Mouse (Mus musculus) heart, postnatal 0 days (tissue): ENCODE measurements around the gene Rab4a. TPM values are rescaled to one million over a fixed set of nuclear protein-coding genes. Genes with fewer than 3 reads are reported as not detected.

ENCODE experiments used
- ATAC-seq: fragments of 200-750 bp; cut with Nextera tagmentation; 2 replicates; pipeline ENCODE4 v1.8.0; 2017; ENCODE audit warnings: low read depth, moderate number of reproducible peaks, moderate library complexity; ENCODE audit not compliant: insufficient read depth
- DNase-seq: peaks from one replicate; pipeline ENCODE4 v3.0.0-alpha.2; 2016; ENCODE audit warnings: low spot score
- H3K27ac ChIP-seq: fragments of 300-500 bp; sonication (generic); 2 replicates; pipeline ENCODE4 v1.5.1; 2014; ENCODE audit warnings: low read depth, mild to moderate bottlenecking
- H3K27me3 ChIP-seq: fragments of 300-500 bp; sonication (generic); 2 replicates; pipeline ENCODE4 v1.6.1; 2014; ENCODE audit warnings: low read length, mixed read lengths; ENCODE audit not compliant: control insufficient read depth, insufficient read depth
- H3K36me3 ChIP-seq: fragments of 300-500 bp; sonication (generic); replicated peaks from 2 replicates; pipeline ENCODE4 v1.6.1; 2014; ENCODE audit warnings: low read length, mixed read lengths; ENCODE audit not compliant: control insufficient read depth, insufficient read depth
- H3K4me1 ChIP-seq: fragments of 300-500 bp; sonication (generic); 2 replicates; pipeline ENCODE4 v1.6.1; 2014; ENCODE audit warnings: antibody characterized with exemption; ENCODE audit not compliant: control insufficient read depth, insufficient read depth
- H3K4me2 ChIP-seq: fragments of 300-500 bp; sonication (generic); 2 replicates; pipeline ENCODE4 v1.6.1; 2014; ENCODE audit warnings: low read depth, mild to moderate bottlenecking, low read length, moderate library complexity
- H3K4me3 ChIP-seq: fragments of 300-500 bp; sonication (generic); 2 replicates; pipeline ENCODE4 v1.5.1; 2014; ENCODE audit warnings: low read depth, low read length
- H3K9ac ChIP-seq: fragments of 300-500 bp; sonication (generic); replicated peaks from 2 replicates; pipeline ENCODE4 v1.6.1; 2014; ENCODE audit warnings: low read depth, low read length, mixed read lengths
- H3K9me3 ChIP-seq: fragments of 300-500 bp; sonication (generic); replicated peaks from 2 replicates; pipeline ENCODE4 v1.6.1; 2016; ENCODE audit warnings: low read length; ENCODE audit not compliant: control insufficient read depth
- CTCF ChIP-seq: IDR thresholded peaks from 2 replicates; pipeline ENCODE4 v1.5.1; 2016; ENCODE audit warnings: antibody characterized with exemption, control low read depth, low read depth
- EP300 ChIP-seq: IDR thresholded peaks from 2 replicates; pipeline ENCODE4 v1.6.1; 2016; ENCODE audit warnings: antibody characterized with exemption, low read depth
- WGBS: fragments of 180-500 bp; shearing (Covaris S2); extraction: QIAGEN DNeasy Blood & Tissue Kit; methylation state at CpG from one replicate; pipeline ENCODE4 v1.1.7; 2014; 5-methylcytosine and 5-hydroxymethylcytosine counted together
- polyA plus RNA-seq: library from polyadenylated mRNA; unstranded; fragments of >200 nt; fragmentation: Nextera tagmentation; extraction: Ambion mirVana; gene quantifications from 2 replicates; pipeline ENCODE4 v1.2.1, GENCODE M21; 2015
- total RNA-seq: library from RNA; depleted of rRNA; stranded (reverse); fragments of >200 nt; gene quantifications from 2 replicates; pipeline ENCODE4 v1.2.3, GENCODE M21; 2014; ENCODE audit warnings: low replicate concordance

The Rab4a gene
- total and polyA plus RNA-seq, 2 experiments from 2014 or later, result 13.7 to 30.1 TPM

DNA sequence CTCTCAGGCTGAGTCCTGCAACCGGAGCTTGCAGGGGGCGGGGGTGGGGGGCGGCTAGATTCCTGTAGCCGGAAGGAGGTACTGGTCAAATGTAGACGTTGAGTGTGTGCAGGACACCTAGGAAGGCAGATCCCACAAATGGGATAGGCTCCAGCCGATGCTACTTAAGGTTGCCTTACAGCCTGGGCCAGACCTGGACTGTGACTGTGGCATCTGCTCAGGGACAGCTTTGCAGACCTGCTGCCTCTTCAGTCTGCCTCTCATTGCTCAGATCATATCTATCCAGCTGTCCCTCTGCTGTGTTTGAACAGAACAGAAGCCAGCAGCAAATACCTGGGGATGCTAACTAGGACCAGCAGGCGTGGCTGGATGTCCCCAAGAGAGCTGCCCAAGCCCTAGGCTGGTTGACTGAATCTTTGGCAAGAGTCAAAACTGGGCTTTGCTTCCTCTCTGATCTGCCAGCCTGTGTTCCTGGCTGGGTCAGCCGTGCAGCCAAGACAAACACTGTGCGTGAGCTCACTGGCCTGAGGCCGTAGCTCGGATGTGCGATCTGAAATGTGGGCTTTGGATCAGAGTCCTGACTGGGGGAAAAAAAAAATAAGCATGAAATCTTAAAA lies 44.4 kb upstream of the Rab4a start:
- H3K4me3 ChIP-seq, result no peak overlapping the region
- 55% methylated on average over 12 of the region's 12 CpGs for WGBS
- H3K27me3 ChIP-seq, result 0 out of 2 replicates have a peak, but pooled peaks cover 11% of the 10 kb centered on the region
- DNase-seq (no peak), ATAC-seq (peak; percentile 44)
- H3K4me1 ChIP-seq, result no peaks in the 10 kb centered on the region; the same call in none of the 2 replicates
- no peak for TF ChIP-seq CTCF
- no peak for TF ChIP-seq EP300
- H3K27ac ChIP-seq, result peak overlapping the region; percentile 30; the same call in 1 of the 2 replicates
- H3K9me3 ChIP-seq, result no peaks in the 10 kb centered on the region
- H3K4me2 ChIP-seq, result no peak overlapping the region
- H3K9ac ChIP-seq, result no peak overlapping the region
- H3K36me3 ChIP-seq, result no peaks in the 10 kb centered on the region

DNA sequence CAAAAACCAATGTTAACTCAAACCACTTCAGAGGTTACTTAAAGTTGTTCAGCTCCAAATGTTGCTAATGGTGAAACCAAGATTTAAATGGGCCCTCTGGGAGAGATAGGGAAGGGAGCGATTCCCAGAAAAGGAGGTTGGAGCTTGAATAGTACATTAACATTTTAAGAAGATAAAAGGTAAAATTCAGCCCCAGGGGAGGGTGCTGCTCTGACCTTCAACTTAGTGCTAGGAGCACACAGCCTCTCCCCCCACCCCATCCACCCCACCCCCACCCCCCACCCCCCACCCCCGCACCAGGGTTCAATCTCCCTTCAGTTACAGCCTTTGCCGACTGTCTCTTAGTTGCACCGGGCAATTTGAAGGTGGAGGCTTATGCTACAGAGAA lies 43.9 kb upstream of the Rab4a start:
- Histone ChIP-seq H3K9me3 (no peaks in the 10 kb centered on the region), H3K27ac (peak overlapping the region; percentile 36), H3K9ac (no peak overlapping the region), H3K27me3 (0 out of 2 replicates have a peak, but pooled peaks cover 11% of the 10 kb centered on the region), H3K36me3 (no peaks in the 10 kb centered on the region), H3K4me1 (no peaks in the 10 kb centered on the region; the same call in none of the 2 replicates), H3K4me2 (no peak overlapping the region), H3K4me3 (no peak overlapping the region)
- DNase-seq, result no peak
- 35% methylated on average over 4 of the region's 4 CpGs for WGBS
- TF ChIP-seq EP300 (no peak), CTCF (no peak)
- no peak for ATAC-seq

DNA sequence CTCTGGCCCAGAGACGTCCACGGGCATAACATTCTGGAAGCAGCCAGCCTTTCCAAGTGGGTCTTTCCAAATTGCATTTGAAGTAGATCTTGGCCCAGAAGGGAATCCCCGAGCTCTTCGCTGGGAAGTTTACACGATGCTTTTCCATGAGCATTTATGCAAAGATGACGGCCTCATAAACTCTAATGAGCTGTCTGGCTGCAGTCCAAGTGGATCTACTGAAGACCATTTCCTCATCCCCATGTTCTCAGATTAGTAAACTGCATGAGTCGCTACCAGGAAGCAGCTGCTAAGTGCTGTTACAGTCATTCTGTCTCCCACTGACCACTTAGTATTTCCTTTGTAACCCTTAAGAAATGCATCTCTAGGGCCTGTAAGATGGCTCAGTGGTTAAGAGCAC lies 42.4 kb upstream of the Rab4a start:
- no peaks in the 10 kb centered on the region; the same call in none of the 2 replicates for H3K4me1 ChIP-seq
- DNase-seq (peak; percentile 52), ATAC-seq (peak; percentile 25; the same call in 1 of the 2 replicates)
- H3K9me3 ChIP-seq, result no peaks in the 10 kb centered on the region
- H3K4me3 ChIP-seq, result no peak overlapping the region
- H3K9ac ChIP-seq, result no peak overlapping the region
- H3K27ac ChIP-seq, result peak overlapping the region; percentile 48
- TF ChIP-seq EP300 (no peak), CTCF (no peak)
- H3K36me3 ChIP-seq, result no peaks in the 10 kb centered on the region
- H3K4me2 ChIP-seq, result no peak overlapping the region
- 38% methylated on average over 7 of the region's 7 CpGs for WGBS
- H3K27me3 ChIP-seq, result 0 out of 2 replicates have a peak, but pooled peaks cover 11% of the 10 kb centered on the region

DNA sequence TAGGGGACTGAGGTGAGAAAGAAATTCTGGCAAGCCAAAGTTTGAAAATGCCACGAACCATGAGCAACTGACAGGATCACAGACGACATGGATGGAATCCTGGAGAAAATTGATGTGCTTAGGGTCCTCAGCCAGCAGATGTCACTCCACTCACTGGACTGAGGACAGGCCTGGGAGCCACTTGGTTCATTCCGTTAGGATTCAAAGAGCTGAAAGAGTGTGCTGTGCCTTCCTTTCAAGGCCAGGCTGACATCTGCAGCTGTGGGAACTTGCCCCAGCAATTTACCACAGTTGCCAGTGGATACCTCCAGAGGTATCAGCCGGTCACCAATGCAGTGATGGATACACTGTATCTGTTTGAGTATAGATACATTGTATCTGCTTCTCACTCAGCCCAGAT lies 41.1 kb upstream of the Rab4a start:
- Histone ChIP-seq H3K27me3 (0 out of 2 replicates have a peak, but pooled peaks cover 11% of the 10 kb centered on the region), H3K9ac (no peak overlapping the region), H3K4me2 (no peak overlapping the region), H3K27ac (no peak overlapping the region), H3K9me3 (no peaks in the 10 kb centered on the region), H3K36me3 (no peaks in the 10 kb centered on the region), H3K4me3 (no peak overlapping the region), H3K4me1 (no peaks in the 10 kb centered on the region; the same call in none of the 2 replicates)
- 32% methylated on average over 4 of the region's 4 CpGs for WGBS
- TF ChIP-seq CTCF (peak; percentile 62), EP300 (no peak)
- DNase-seq, result peak; percentile 47
- no peak for ATAC-seq

DNA sequence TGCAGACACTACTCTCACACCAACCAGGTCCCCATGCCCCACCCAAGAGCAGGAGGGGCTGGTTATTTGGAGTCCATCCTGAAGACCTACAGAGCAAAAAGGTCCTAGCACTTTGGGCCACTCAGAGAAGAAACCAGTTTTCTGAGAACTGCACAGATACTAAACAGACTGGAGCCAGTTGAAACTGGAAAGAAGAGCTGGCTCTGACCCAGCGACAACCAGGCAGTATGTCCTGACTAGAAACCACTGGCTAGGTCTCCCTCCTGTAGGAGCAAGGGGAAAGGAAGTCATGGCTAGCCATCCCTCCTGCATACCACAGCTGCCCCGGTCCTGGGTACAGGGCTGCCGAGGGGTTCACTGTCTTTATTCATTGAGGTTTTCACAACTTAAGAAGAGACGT lies 39.3 kb upstream of the Rab4a start:
- Histone ChIP-seq H3K9me3 (no peaks in the 10 kb centered on the region), H3K36me3 (no peaks in the 10 kb centered on the region), H3K27ac (no peak overlapping the region), H3K9ac (no peak overlapping the region), H3K4me2 (no peak overlapping the region), H3K27me3 (0 out of 2 replicates have a peak, but pooled peaks cover 8% of the 10 kb centered on the region), H3K4me1 (no peaks in the 10 kb centered on the region; the same call in none of the 2 replicates), H3K4me3 (no peak overlapping the region)
- DNase-seq, result no peak
- ATAC-seq, result no peak
- WGBS, result 74% methylated on average over 4 of the region's 4 CpGs
- TF ChIP-seq CTCF, result no peak
- TF ChIP-seq EP300, result no peak

DNA sequence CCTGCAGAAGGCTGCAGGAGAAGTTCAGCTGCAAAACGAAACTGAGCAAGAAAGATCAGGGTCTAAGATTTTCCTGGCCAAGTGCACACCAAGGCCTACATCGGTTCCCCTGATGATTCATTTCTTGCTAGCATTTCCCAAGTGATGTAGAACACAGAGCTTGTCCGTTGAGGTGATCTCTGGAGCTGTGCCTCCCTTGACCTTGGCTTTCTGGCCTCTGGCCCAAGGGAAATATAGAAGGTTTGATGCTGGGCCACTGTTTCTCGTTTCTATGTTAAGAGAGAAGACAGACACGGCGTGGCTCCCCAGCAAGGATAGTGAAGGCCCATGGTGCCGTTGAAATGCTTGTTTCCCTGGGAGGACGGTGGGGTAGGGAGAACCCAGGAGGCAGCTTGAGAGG lies 37.9 kb upstream of the Rab4a start:
- ATAC-seq, result no peak
- no peak overlapping the region for H3K4me2 ChIP-seq
- no peaks in the 10 kb centered on the region for H3K27me3 ChIP-seq
- H3K9me3 ChIP-seq, result no peaks in the 10 kb centered on the region
- no peak for TF ChIP-seq CTCF
- no peak for TF ChIP-seq EP300
- H3K4me3 ChIP-seq, result no peak overlapping the region
- no peaks in the 10 kb centered on the region for H3K36me3 ChIP-seq
- no peak overlapping the region for H3K27ac ChIP-seq
- 65% methylated on average over 8 of the region's 8 CpGs for WGBS
- no peak for DNase-seq
- no peak overlapping the region for H3K9ac ChIP-seq
- no peaks in the 10 kb centered on the region; the same call in none of the 2 replicates for H3K4me1 ChIP-seq
